Mouse (Mus musculus): ENCODE data around the gene Gm26741.
A peak's percentile ranks its signal among the peaks of the same experiment; 100 is the strongest.

Gm26741 gene

DNA sequence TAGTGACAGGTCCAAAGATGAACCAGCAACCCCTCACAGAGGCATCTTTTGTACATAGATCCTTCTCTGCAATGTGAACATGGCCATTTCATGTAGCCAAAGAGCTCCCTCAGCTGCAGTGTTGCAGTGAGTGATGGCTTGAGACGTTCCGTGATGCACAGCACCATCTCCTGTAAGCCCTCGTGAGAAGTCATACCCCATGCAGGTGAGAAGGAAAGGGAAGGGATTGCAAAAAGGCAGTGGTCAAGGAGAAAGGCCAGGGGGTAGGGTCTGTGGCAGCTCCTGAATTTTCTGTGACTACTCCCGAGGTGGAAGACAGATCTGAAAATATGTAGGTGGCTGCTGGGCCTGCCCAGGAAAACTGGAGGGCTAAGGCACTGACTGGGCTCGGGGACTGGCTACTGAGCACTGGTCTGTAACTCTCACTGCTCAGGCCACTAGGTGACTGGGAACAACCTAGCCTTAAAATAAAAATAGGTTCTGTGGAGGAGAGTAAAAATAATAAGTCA, 30.4 kb downstream of the Gm26741 start, which contains the start of gene Nepn:
TSS of gene Nepn (plus strand) at position 51 of the 509 bp plus-strand sequence.
- no peak for DNase-seq (ENCODE audit: extremely low read depth, low read depth, low spot score)

DNA sequence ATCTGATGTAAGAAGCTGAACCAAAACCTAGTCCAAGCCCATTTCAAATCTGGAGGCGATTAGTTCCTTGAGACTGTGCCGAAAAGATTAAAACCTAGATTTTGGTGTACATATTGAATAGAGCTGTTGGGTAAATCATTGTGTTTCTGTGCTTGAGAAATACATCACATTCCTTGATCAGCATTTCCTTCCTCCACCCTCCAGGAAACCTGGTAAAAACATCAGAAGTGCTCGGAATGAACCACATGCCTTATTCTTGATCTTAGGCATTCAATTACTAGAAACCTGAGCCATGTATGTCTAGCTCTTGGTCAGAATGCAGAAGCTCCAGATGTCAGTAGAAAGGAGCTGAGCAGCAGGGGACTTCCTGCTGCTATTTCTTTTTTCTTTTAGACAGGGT, 30.9 kb downstream of the Gm26741 start:
- DNase-seq (ENCODE audit: extremely low read depth, low read depth, low spot score): no peak

DNA sequence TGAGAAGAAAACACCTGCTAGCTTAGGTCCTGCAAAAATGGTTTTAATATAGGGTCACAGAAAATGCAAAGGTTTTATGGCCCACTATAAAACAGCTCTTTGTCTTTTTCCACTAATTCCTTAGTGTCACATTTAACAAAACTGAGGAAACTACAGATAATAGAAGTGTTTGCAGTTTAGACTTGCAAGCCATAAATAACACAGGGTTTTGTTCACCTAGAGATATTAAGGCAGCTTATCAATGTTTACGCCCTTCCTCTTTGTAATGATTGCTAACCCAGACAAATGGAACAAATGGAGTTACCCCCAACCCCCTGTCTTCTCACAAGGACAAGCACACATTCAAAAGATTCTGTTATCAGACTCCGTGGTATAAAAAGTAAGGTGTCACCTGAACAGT, 32.6 kb downstream of the Gm26741 start:
- no peak for DNase-seq (ENCODE audit: extremely low read depth, low read depth, low spot score)

GRCm38 (mm10) chr10:52396647-52397046, 38.1 kb downstream of the Gm26741 start:
- no peak for DNase-seq (ENCODE audit: extremely low read depth, low read depth, low spot score)

- no peak for DNase-seq (ENCODE audit: extremely low read depth, low read depth, low spot score)
These were observed 40.1 kb downstream of the Gm26741 start for GRCm38 (mm10) chr10:52398715-52399114.

DNA sequence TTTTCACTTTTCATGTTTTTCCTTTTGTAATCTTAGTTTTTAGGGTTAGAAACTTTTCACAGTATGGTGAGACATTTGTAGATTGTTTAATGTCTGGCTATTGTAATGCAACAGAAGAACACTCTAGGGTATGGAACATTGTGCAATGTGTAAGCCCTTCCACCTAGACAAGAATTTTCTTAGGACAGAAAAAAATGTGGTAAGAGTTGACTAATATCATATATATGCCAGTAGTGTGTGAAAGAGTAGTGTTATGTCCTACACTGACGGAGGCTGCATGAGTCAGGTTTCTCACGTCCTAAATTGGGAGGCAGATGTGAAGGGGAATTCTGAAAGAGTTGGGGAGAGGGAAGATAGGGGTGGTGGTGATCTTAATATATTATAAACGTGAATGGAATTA, 41.2 kb downstream of the Gm26741 start:
- DNase-seq (ENCODE audit: extremely low read depth, low read depth, low spot score): peak; percentile 89

- no peak for DNase-seq (ENCODE audit: extremely low read depth, low read depth, low spot score)
These were observed 46.6 kb downstream of the Gm26741 start for GRCm38 (mm10) chr10:52405160-52405559.

DNA sequence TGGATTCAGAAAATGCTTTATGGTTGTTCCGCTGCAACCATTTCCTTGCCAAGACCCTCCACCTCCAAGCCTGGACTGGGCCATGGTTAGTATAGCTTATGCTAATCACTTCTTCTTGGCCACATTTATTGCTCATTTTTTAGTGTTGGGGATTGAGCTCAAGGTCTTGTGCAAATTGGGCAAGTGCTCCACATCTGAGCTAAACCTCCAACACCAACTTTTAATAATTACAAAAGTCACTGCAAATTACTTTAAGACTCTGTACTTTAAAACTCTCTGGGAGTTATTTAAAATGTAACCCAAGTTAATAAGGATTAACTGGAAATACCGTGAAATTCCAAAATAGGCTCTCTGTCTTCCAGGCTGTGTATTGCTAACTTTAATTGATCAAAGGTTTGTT, 49.0 kb downstream of the Gm26741 start:
- no peak for DNase-seq (ENCODE audit: extremely low read depth, low read depth, low spot score)

Measured in fat pad, adult 2 months (tissue).